Mouse (Mus musculus) hindbrain, embryonic 12.5 days (tissue): Measurements from ENCODE around the gene 1110008P14Rik. TPM values are rescaled to one million over a fixed set of nuclear protein-coding genes. Genes with fewer than 3 reads are reported as not detected.
A peak's percentile ranks its signal among the peaks of the same experiment; 100 is the strongest.
"Not testable (repeated sequence)": the region's sequence is repeated elsewhere in the genome, so short reads cannot be mapped to it uniquely, and the experiment has no call there.

Source experiments
- ATAC-seq: fragments of 200-750 bp; cut with Nextera tagmentation; 2 replicates; pipeline ENCODE4 v1.8.0; 2017; ENCODE audit warnings: moderate TSS enrichment; ENCODE audit not compliant: low FRiP score
- H3K27ac ChIP-seq: fragments of 300-500 bp; sonication (generic); 2 replicates; pipeline ENCODE4 v1.5.1; 2016; ENCODE audit warnings: mild to moderate bottlenecking
- H3K27me3 ChIP-seq: fragments of 300-500 bp; sonication (generic); 2 replicates; pipeline ENCODE4 v1.6.1; 2016; ENCODE audit warnings: mild to moderate bottlenecking
- H3K36me3 ChIP-seq: fragments of 300-500 bp; sonication (generic); 2 replicates; pipeline ENCODE4 v1.6.1; 2016; ENCODE audit warnings: mild to moderate bottlenecking
- H3K4me1 ChIP-seq: fragments of 300-500 bp; sonication (generic); 2 replicates; pipeline ENCODE4 v1.6.1; 2016
- H3K4me2 ChIP-seq: fragments of 300-500 bp; sonication (generic); replicated peaks from 2 replicates; pipeline ENCODE4 v1.6.1; 2016; ENCODE audit warnings: mild to moderate bottlenecking
- H3K4me3 ChIP-seq: fragments of 300-500 bp; sonication (generic); 2 replicates; pipeline ENCODE4 v1.5.1; 2016; ENCODE audit warnings: mild to moderate bottlenecking
- H3K9ac ChIP-seq: fragments of 300-500 bp; sonication (generic); 2 replicates; pipeline ENCODE4 v1.6.1; 2016; ENCODE audit warnings: mild to moderate bottlenecking, moderate library complexity
- H3K9me3 ChIP-seq: fragments of 300-500 bp; sonication (generic); replicated peaks from 2 replicates; pipeline ENCODE4 v1.6.1; 2016; ENCODE audit warnings: mild to moderate bottlenecking
- WGBS: fragments of 180-500 bp; shearing (Covaris S2); methylation state at CpG from one replicate; pipeline ENCODE4 v1.1.7; 2016; 5-methylcytosine and 5-hydroxymethylcytosine counted together
- polyA plus RNA-seq: library from polyadenylated mRNA; unstranded; fragments of >200 nt; fragmentation: Nextera tagmentation; extraction: Ambion mirVana; gene quantifications from 2 replicates; pipeline ENCODE4 v1.2.1, GENCODE M21; 2016

1110008P14Rik gene
- polyA plus RNA-seq, 1 experiment from 2014 or later, result 72.8 TPM

- 92% methylated on average over 7 of the region's 7 CpGs for WGBS
- Histone ChIP-seq H3K36me3 (peaks cover 48% of the 10 kb centered on the region), H3K9ac (no peak overlapping the region), H3K9me3 (no peaks in the 10 kb centered on the region), H3K4me3 (no peak overlapping the region), H3K4me1 (peaks cover 12% of the 10 kb centered on the region), H3K27ac (no peak overlapping the region), H3K4me2 (no peak overlapping the region), H3K27me3 (peaks cover 25% of the 10 kb centered on the region; the same call in 1 of the 2 replicates)
- ATAC-seq, result no peak
Observed at GRCm38 (mm10) chr2:32380001-32380500, 1.7 kb downstream of the 1110008P14Rik start.

- H3K9ac ChIP-seq, result no peak overlapping the region
- H3K4me3 ChIP-seq, result no peak overlapping the region
- peaks cover 10% of the 10 kb centered on the region; the same call in 1 of the 2 replicates for H3K27me3 ChIP-seq
- H3K27ac ChIP-seq, result no peak overlapping the region
- no peak overlapping the region for H3K4me2 ChIP-seq
- no peak for ATAC-seq
- WGBS, result 94% methylated on average over 10 of the region's 10 CpGs
- peaks cover 9% of the 10 kb centered on the region for H3K4me1 ChIP-seq
- H3K9me3 ChIP-seq, result no peaks in the 10 kb centered on the region
- H3K36me3 ChIP-seq, result peaks cover 76% of the 10 kb centered on the region
Observed at GRCm38 (mm10) chr2:32376963-32377362, 4.8 kb downstream of the 1110008P14Rik start.

- Histone ChIP-seq H3K4me2 (no peak overlapping the region), H3K27ac (no peak overlapping the region), H3K4me1 (0 out of 2 replicates have a peak, but pooled peaks cover 2% of the 10 kb centered on the region), H3K36me3 (peaks cover 92% of the 10 kb centered on the region), H3K9ac (no peak overlapping the region), H3K27me3 (peaks cover 10% of the 10 kb centered on the region; the same call in 1 of the 2 replicates), H3K9me3 (no peaks in the 10 kb centered on the region), H3K4me3 (no peak overlapping the region)
- 92% methylated on average over 13 of the region's 13 CpGs for WGBS
- ATAC-seq, result no peak
Observed at GRCm38 (mm10) chr2:32375317-32375940, 6.3 kb downstream of the 1110008P14Rik start.

- Histone ChIP-seq H3K9ac (no peak overlapping the region), H3K4me1 (0 out of 2 replicates have a peak, but pooled peaks cover 2% of the 10 kb centered on the region), H3K27ac (no peak overlapping the region), H3K4me2 (no peak overlapping the region), H3K27me3 (no peaks in the 10 kb centered on the region), H3K9me3 (no peaks in the 10 kb centered on the region), H3K4me3 (no peak overlapping the region), H3K36me3 (peaks cover 97% of the 10 kb centered on the region)
- 91% methylated on average over 10 of the region's 10 CpGs for WGBS
- no peak for ATAC-seq
Observed at GRCm38 (mm10) chr2:32374191-32374590, 7.5 kb downstream of the 1110008P14Rik start.

- no peak for ATAC-seq
- Histone ChIP-seq H3K4me3 (no peak overlapping the region), H3K9me3 (no peaks in the 10 kb centered on the region), H3K4me1 (peaks cover 13% of the 10 kb centered on the region), H3K27me3 (no peaks in the 10 kb centered on the region), H3K9ac (no peak overlapping the region), H3K4me2 (no peak overlapping the region), H3K36me3 (peaks cover 67% of the 10 kb centered on the region), H3K27ac (no peak overlapping the region)
- 97% methylated on average over 5 of the region's 5 CpGs for WGBS
Observed at GRCm38 (mm10) chr2:32367315-32367714, 14.4 kb downstream of the 1110008P14Rik start.

GRCm38 (mm10) chr2:32364121-32364520, 17.6 kb downstream of the 1110008P14Rik start:
- Histone ChIP-seq H3K27me3 (peaks cover 7% of the 10 kb centered on the region), H3K4me3 (peak overlapping the region; percentile 75; the same call in 1 of the 2 replicates), H3K36me3 (peaks cover 35% of the 10 kb centered on the region), H3K9me3 (no peaks in the 10 kb centered on the region), H3K9ac (peak overlapping the region; percentile 79; the same call in 1 of the 2 replicates), H3K4me1 (peaks cover 27% of the 10 kb centered on the region), H3K27ac (no peak overlapping the region), H3K4me2 (peak overlapping the region; percentile 94)
- ATAC-seq, result no peak
- WGBS, result 83% methylated on average over 8 of the region's 8 CpGs

GRCm38 (mm10) chr2:32363376-32364106, 18.2 kb downstream of the 1110008P14Rik start:
- peak; percentile 1; the same call in 1 of the 2 replicates for ATAC-seq
- H3K27me3 ChIP-seq, result peaks cover 7% of the 10 kb centered on the region
- H3K27ac ChIP-seq, result peak overlapping the region; percentile 82
- peaks cover 27% of the 10 kb centered on the region for H3K4me1 ChIP-seq
- H3K4me3 ChIP-seq, result peak overlapping the region; percentile 75
- peak overlapping the region; percentile 79 for H3K9ac ChIP-seq
- 11% methylated on average over 19 of the region's 19 CpGs for WGBS
- peaks cover 31% of the 10 kb centered on the region for H3K36me3 ChIP-seq
- peak overlapping the region; percentile 94 for H3K4me2 ChIP-seq
- H3K9me3 ChIP-seq, result no peaks in the 10 kb centered on the region

- no peaks in the 10 kb centered on the region for H3K9me3 ChIP-seq
- H3K36me3 ChIP-seq, result peaks cover 26% of the 10 kb centered on the region
- H3K27me3 ChIP-seq, result peaks cover 11% of the 10 kb centered on the region
- peak overlapping the region; percentile 82 for H3K27ac ChIP-seq
- H3K9ac ChIP-seq, result peak overlapping the region; percentile 79
- H3K4me3 ChIP-seq, result peak overlapping the region; percentile 75
- H3K4me2 ChIP-seq, result peak overlapping the region; percentile 94
- peak; percentile 79 for ATAC-seq
- WGBS, result 0% methylated on average over 52 of the region's 53 CpGs
- peaks cover 27% of the 10 kb centered on the region for H3K4me1 ChIP-seq
Observed at GRCm38 (mm10) chr2:32362817-32363340, 18.9 kb downstream of the 1110008P14Rik start.

- peak overlapping the region; percentile 79; the same call in 1 of the 2 replicates for H3K9ac ChIP-seq
- peak overlapping the region; percentile 94 for H3K4me2 ChIP-seq
- H3K36me3 ChIP-seq, result peaks cover 20% of the 10 kb centered on the region
- not testable (repeated sequence) for H3K9me3 ChIP-seq, H3K27ac ChIP-seq, ATAC-seq
- peaks cover 27% of the 10 kb centered on the region for H3K4me1 ChIP-seq
- WGBS, result 43% methylated on average over 5 of the region's 5 CpGs
- peaks cover 11% of the 10 kb centered on the region for H3K27me3 ChIP-seq
- peak overlapping the region; percentile 75 for H3K4me3 ChIP-seq
Observed at GRCm38 (mm10) chr2:32362274-32362673, 19.5 kb downstream of the 1110008P14Rik start.

- Histone ChIP-seq H3K4me2 (peak overlapping the region; percentile 63), H3K27me3 (peaks cover 11% of the 10 kb centered on the region), H3K36me3 (peaks cover 13% of the 10 kb centered on the region), H3K4me1 (peaks cover 27% of the 10 kb centered on the region), H3K27ac (no peak overlapping the region), H3K9me3 (no peaks in the 10 kb centered on the region), H3K4me3 (peak overlapping the region; percentile 31), H3K9ac (peak overlapping the region; percentile 10; the same call in 1 of the 2 replicates)
- WGBS, result 1% methylated on average over 24 of the region's 24 CpGs
- ATAC-seq, result peak; percentile 55
Observed at GRCm38 (mm10) chr2:32361437-32361836, 20.3 kb downstream of the 1110008P14Rik start.

- H3K36me3 ChIP-seq, result peaks cover 9% of the 10 kb centered on the region
- peak overlapping the region; percentile 31 for H3K4me3 ChIP-seq
- no peak overlapping the region for H3K9ac ChIP-seq
- peaks cover 27% of the 10 kb centered on the region for H3K4me1 ChIP-seq
- ATAC-seq, result no peak
- H3K27me3 ChIP-seq, result peaks cover 11% of the 10 kb centered on the region
- H3K4me2 ChIP-seq, result peak overlapping the region; percentile 63
- no peak overlapping the region for H3K27ac ChIP-seq
- 5% methylated on average over 14 of the region's 14 CpGs for WGBS
- H3K9me3 ChIP-seq, result no peaks in the 10 kb centered on the region
Observed at GRCm38 (mm10) chr2:32360741-32361140, 21.0 kb downstream of the 1110008P14Rik start.

GRCm38 (mm10) chr2:32358381-32358780, 23.4 kb downstream of the 1110008P14Rik start:
- WGBS, result 61% methylated on average over 10 of the region's 10 CpGs
- Histone ChIP-seq H3K4me3 (no peak overlapping the region), H3K27me3 (peaks cover 11% of the 10 kb centered on the region)

More at GRCm38 (mm10) chr2:32358381-32358780, 23.4 kb downstream of the 1110008P14Rik start:
- Histone ChIP-seq H3K4me1 (peaks cover 19% of the 10 kb centered on the region), H3K27ac (no peak overlapping the region), H3K9ac (no peak overlapping the region), H3K36me3 (no peaks in the 10 kb centered on the region), H3K4me2 (no peak overlapping the region), H3K9me3 (no peaks in the 10 kb centered on the region)
- no peak for ATAC-seq
